In genomic region chr6:138142604-138143003, GRCm38 (mm10) we compare ENCODE assay signal across 18 mouse cellular contexts. TPM values are rescaled to one million over a fixed set of nuclear protein-coding genes. Genes with fewer than 3 reads are reported as not detected.
DNase-seq lines count a peak whose midpoint lies in the region; ATAC-seq and TF ChIP-seq lines count a peak whose summit lies in the region.
"Had no signal": no experiment of that assay in that cellular context is flagged by ENCODE, and none has a peak within 500 bp of the region (broad histone marks: within the 10 kb centered on the region; RNA-seq: fewer than 3 reads in every experiment).

No protein-coding gene starts in this region.

- no peak for ATAC-seq in heart, embryonic 12.5 days (ENCODE audit: insufficient number of reproducible peaks, low FRiP score)
- ATAC-seq in lung, embryonic 14.5 days (ENCODE audit: insufficient read depth), result no peak
- ATAC-seq in intestine, embryonic 15.5 days, result no peak
- no peak for ATAC-seq in stomach, embryonic 14.5 days (ENCODE audit: insufficient number of reproducible peaks, insufficient read depth, low FRiP score, low read depth)
- no peak for ATAC-seq in midbrain, embryonic 11.5 days (ENCODE audit: low FRiP score)
- ATAC-seq: midbrain, embryonic 15.5 days had no signal

- H3K9me3 ChIP-seq in heart, embryonic 12.5 days (replicated peaks), result no peaks in the 10 kb centered on the region
- no peaks in the 10 kb centered on the region for H3K9me3 ChIP-seq in lung, embryonic 14.5 days (ENCODE audit: low read depth, low read length)
- H3K9me3 ChIP-seq in intestine, embryonic 15.5 days, result no peaks in the 10 kb centered on the region
- no peaks in the 10 kb centered on the region for H3K9me3 ChIP-seq in stomach, embryonic 14.5 days (ENCODE audit: control insufficient read depth, low read depth, low read length)
- H3K9me3 ChIP-seq in midbrain, embryonic 11.5 days (ENCODE audit: control insufficient read depth, low read length), result no peaks in the 10 kb centered on the region
- H3K9me3 ChIP-seq: hindbrain, embryonic 10.5 days; limb, embryonic 12.5 days; midbrain, embryonic 15.5 days; neural tube, embryonic 12.5 days had no signal

- no peaks in the 10 kb centered on the region for H3K27me3 ChIP-seq in heart, embryonic 12.5 days (replicated peaks)
- no peaks in the 10 kb centered on the region for H3K27me3 ChIP-seq in lung, embryonic 14.5 days (ENCODE audit: insufficient read depth, low read length)
- no peaks in the 10 kb centered on the region for H3K27me3 ChIP-seq in intestine, embryonic 15.5 days (replicated peaks)
- no peaks in the 10 kb centered on the region for H3K27me3 ChIP-seq in stomach, embryonic 14.5 days (ENCODE audit: control insufficient read depth, insufficient read depth, low read length)
- no peaks in the 10 kb centered on the region for H3K27me3 ChIP-seq in midbrain, embryonic 11.5 days (ENCODE audit: control insufficient read depth, insufficient read depth, low read length)
- H3K27me3 ChIP-seq: limb, embryonic 12.5 days; midbrain, embryonic 15.5 days; neural tube, embryonic 12.5 days had no signal

- no peaks in the 10 kb centered on the region for H3K36me3 ChIP-seq in heart, embryonic 12.5 days
- no peaks in the 10 kb centered on the region for H3K36me3 ChIP-seq in lung, embryonic 14.5 days (ENCODE audit: insufficient read depth)
- no peaks in the 10 kb centered on the region for H3K36me3 ChIP-seq in intestine, embryonic 15.5 days
- H3K36me3 ChIP-seq in stomach, embryonic 14.5 days (ENCODE audit: control insufficient read depth, insufficient read depth, low read length), result no peaks in the 10 kb centered on the region
- no peaks in the 10 kb centered on the region for H3K36me3 ChIP-seq in midbrain, embryonic 11.5 days (ENCODE audit: control insufficient read depth, insufficient read depth, low read length)
- H3K36me3 ChIP-seq: hindbrain, embryonic 10.5 days; limb, embryonic 12.5 days; midbrain, embryonic 15.5 days; neural tube, embryonic 12.5 days had no signal

- no peak for TF ChIP-seq CTCF in lung, embryonic 14.5 days (IDR thresholded peaks at IDR 0.05; ENCODE audit: low read depth)

- H3K9ac ChIP-seq in heart, embryonic 12.5 days, result no peak overlapping the region
- no peak overlapping the region for H3K9ac ChIP-seq in lung, embryonic 14.5 days
- H3K9ac ChIP-seq in intestine, embryonic 15.5 days, result no peak overlapping the region
- H3K9ac ChIP-seq in stomach, embryonic 14.5 days (replicated peaks; ENCODE audit: low read depth, low read length), result no peak overlapping the region
- no peak overlapping the region for H3K9ac ChIP-seq in midbrain, embryonic 11.5 days (ENCODE audit: low read length)
- H3K9ac ChIP-seq: limb, embryonic 12.5 days; midbrain, embryonic 15.5 days; neural tube, embryonic 12.5 days had no signal

- peak overlapping the region; percentile 15; the same call in 1 of the 2 replicates for H3K4me2 ChIP-seq in heart, embryonic 12.5 days
- peak overlapping the region; percentile 69 for H3K4me2 ChIP-seq in lung, embryonic 14.5 days
- peak overlapping the region; percentile 78 for H3K4me2 ChIP-seq in intestine, embryonic 15.5 days (replicated peaks)
- H3K4me2 ChIP-seq in stomach, embryonic 14.5 days (replicated peaks; ENCODE audit: low read depth, low read length), result peak overlapping the region; percentile 65; the same call in 1 of the 2 replicates
- H3K4me2 ChIP-seq in midbrain, embryonic 11.5 days, result no peak overlapping the region
- H3K4me2 ChIP-seq: midbrain, embryonic 15.5 days; neural tube, embryonic 12.5 days had no signal

- no peak overlapping the region for H3K27ac ChIP-seq in heart, embryonic 12.5 days (ENCODE audit: poor library complexity, severe bottlenecking)
- H3K27ac ChIP-seq in lung, embryonic 14.5 days (ENCODE audit: low read depth), result peak overlapping the region; percentile 67; the same call in 1 of the 2 replicates
- H3K27ac ChIP-seq in intestine, embryonic 15.5 days, result peak overlapping the region; percentile 64; the same call in 1 of the 2 replicates
- H3K27ac ChIP-seq in stomach, embryonic 14.5 days (ENCODE audit: low read length), result 0 out of 2 replicates have a peak overlapping the region, but pooled peaks have one; percentile 11
- H3K27ac ChIP-seq in midbrain, embryonic 11.5 days (ENCODE audit: low read depth, low read length), result no peak overlapping the region
- H3K27ac ChIP-seq: heart, adult 2 months; hindbrain, embryonic 10.5 days; midbrain, embryonic 15.5 days; neural tube, embryonic 12.5 days had no signal

- no peak overlapping the region for H3K4me3 ChIP-seq in heart, embryonic 12.5 days
- no peak overlapping the region for H3K4me3 ChIP-seq in lung, embryonic 14.5 days (ENCODE audit: low read depth, low read length)
- H3K4me3 ChIP-seq in intestine, embryonic 15.5 days (replicated peaks), result 0 out of 2 replicates have a peak overlapping the region, but pooled peaks have one; percentile 9
- H3K4me3 ChIP-seq in stomach, embryonic 14.5 days (ENCODE audit: low read depth, low read length), result no peak overlapping the region
- no peak overlapping the region for H3K4me3 ChIP-seq in midbrain, embryonic 11.5 days (ENCODE audit: low read depth, low read length)
- H3K4me3 ChIP-seq: heart, adult 2 months; hindbrain, embryonic 10.5 days; limb, embryonic 12.5 days; midbrain, embryonic 15.5 days; neural tube, embryonic 12.5 days had no signal

- DNase-seq in heart, adult 18-20 months, result no peak
- no peak for DNase-seq in lung, embryonic 14.5 days
- DNase-seq in lung, postnatal 4 days, result no peak
- no peak for DNase-seq in midbrain, embryonic 11.5 days (ENCODE audit: low spot score, missing footprints)
- DNase-seq in spleen, postnatal 36 days (ENCODE audit: low spot score in 2 of 2), result no peak
- DNase-seq: cerebellum, adult 2 months; kidney, adult 9 months; retina, postnatal 1 day; thymus, postnatal 14 days had no signal

- peaks cover 20% of the 10 kb centered on the region for H3K4me1 ChIP-seq in heart, embryonic 12.5 days (replicated peaks)
- H3K4me1 ChIP-seq in lung, embryonic 14.5 days (ENCODE audit: insufficient read depth), result peaks cover 17% of the 10 kb centered on the region
- peaks cover 5% of the 10 kb centered on the region; the same call in 1 of the 2 replicates for H3K4me1 ChIP-seq in intestine, embryonic 15.5 days (replicated peaks)
- H3K4me1 ChIP-seq in stomach, embryonic 14.5 days (ENCODE audit: control insufficient read depth, insufficient read depth, low read length), result peaks cover 11% of the 10 kb centered on the region
- H3K4me1 ChIP-seq in midbrain, embryonic 11.5 days (ENCODE audit: control insufficient read depth, insufficient read depth, low read length), result no peaks in the 10 kb centered on the region

- WGBS in heart, embryonic 12.5 days, result 83% methylated on average over 7 of the region's 7 CpGs
- WGBS in lung, embryonic 14.5 days, result 78% methylated on average over 7 of the region's 7 CpGs
- WGBS in intestine, embryonic 15.5 days, result 83% methylated on average over 7 of the region's 7 CpGs
- 87% methylated on average over 7 of the region's 7 CpGs for WGBS in stomach, embryonic 14.5 days
- 86% methylated on average over 7 of the region's 7 CpGs for WGBS in midbrain, embryonic 11.5 days

RNA-seq across cellular contexts. Expression of gene Mgst1, which starts 2.5 kb away (rescaled TPM):
- polyA plus RNA-seq in heart, embryonic 12.5 days (2016; fragmentation: Nextera tagmentation; extraction: Ambion mirVana), result 90.4 and 97.4 TPM in 2 replicates
- 100 to 1,000 TPM in 1 of 2 experiments, 10 to 100 TPM in 1; 85.8 to 147 TPM for total RNA-seq in heart, adult 18-20 months (2021)
- polyA plus RNA-seq in lung, embryonic 14.5 days (2014; fragmentation: Nextera tagmentation; extraction: Ambion mirVana), result 160 and 186 TPM in 2 replicates
- polyA plus RNA-seq in intestine, embryonic 15.5 days (2015; fragmentation: Nextera tagmentation; extraction: Ambion mirVana), result 476 and 482 TPM in 2 replicates
- 180 and 194 TPM in 2 replicates for polyA plus RNA-seq in stomach, embryonic 14.5 days (2014; fragmentation: Nextera tagmentation; extraction: Ambion mirVana)
- 53.2 and 58.4 TPM in 2 replicates for polyA plus RNA-seq in midbrain, embryonic 11.5 days (2014; fragmentation: Nextera tagmentation; extraction: Ambion mirVana)
- total RNA-seq: MEL had no signal

Comparison
In these comparisons a context has a peak if more than half of its experiments do, and no peak if none do; other contexts are left out.
1. H3K27ac ChIP-seq: peak in lung, embryonic 14.5 days (single experiment), intestine, embryonic 15.5 days (single experiment) and stomach, embryonic 14.5 days (single experiment); none in heart, embryonic 12.5 days (single experiment) and midbrain, embryonic 11.5 days (single experiment).